ENCODE assay signal across 16 mouse cellular contexts in genomic region chr11:118297967-118298366, GRCm38 (mm10). TPM values are rescaled to one million over a fixed set of nuclear protein-coding genes. Genes with fewer than 3 reads are reported as not detected.
DNase-seq lines count a peak whose midpoint lies in the region; ATAC-seq and TF ChIP-seq lines count a peak whose summit lies in the region.
"Had no signal": no experiment of that assay in that cellular context is flagged by ENCODE, and none has a peak within 500 bp of the region (broad histone marks: within the 10 kb centered on the region; RNA-seq: fewer than 3 reads in every experiment).

No protein-coding gene starts in this region.

- intact Hi-C loops in gastrocnemius, adult 2 months (cut with DNase I) = no loop called here

- TF ChIP-seq EP300 in lung, postnatal 0 days (IDR thresholded peaks at IDR 0.05) = no peak

- H3K9me3 ChIP-seq in lung, postnatal 0 days (ENCODE audit: low read length) = no peaks in the 10 kb centered on the region
- H3K9me3 ChIP-seq in neural tube, embryonic 15.5 days (replicated peaks) = no peaks in the 10 kb centered on the region
- H3K9me3 ChIP-seq: forebrain, embryonic 15.5 days; heart, embryonic 13.5 days; hindbrain, embryonic 10.5 days; limb, embryonic 13.5 days; midbrain, embryonic 13.5 days had no signal

- ATAC-seq in lung, postnatal 0 days = no peak
- ATAC-seq in megakaryocyte progenitor cell, adult 5-6 weeks (replicated peaks; ENCODE audit: poor library complexity) = 0 out of 2 replicates have a peak, but pooled peaks have one; percentile 31
- ATAC-seq in neural tube, embryonic 15.5 days (ENCODE audit: low FRiP score) = no peak
- ATAC-seq: forebrain, embryonic 15.5 days; midbrain, embryonic 13.5 days had no signal

- no peaks in the 10 kb centered on the region for H3K4me1 ChIP-seq in lung, postnatal 0 days (ENCODE audit: insufficient read depth, low read depth, low read length)
- no peaks in the 10 kb centered on the region for H3K4me1 ChIP-seq in neural tube, embryonic 15.5 days
- H3K4me1 ChIP-seq: forebrain, embryonic 15.5 days; heart, embryonic 13.5 days; hindbrain, embryonic 10.5 days; limb, embryonic 13.5 days had no signal

- TF ChIP-seq CTCF in gastrocnemius, adult 2 months (IDR thresholded peaks at IDR 0.05) = no peak
- peak; percentile 45 for TF ChIP-seq CTCF in lung, postnatal 0 days (IDR thresholded peaks at IDR 0.05)

- peak; percentile 11 for DNase-seq in gastrocnemius, adult 2 months
- DNase-seq in gastrocnemius, adult 8-10 months (ENCODE audit: low spot score in 2 of 2) = no peak
- no peak for DNase-seq in lung, postnatal 0 days (ENCODE audit: low spot score)
- no peak for DNase-seq in lung, postnatal 14 days
- DNase-seq in T-cell, adult 2 months (ENCODE audit: low spot score) = no peak
- no peak for DNase-seq in heart, adult 18-20 months
- DNase-seq: adrenal gland, postnatal 25 days; gastrocnemius, postnatal 25 days; lung, postnatal 10 days had no signal

- peaks cover 4% of the 10 kb centered on the region; the same call in 1 of the 2 replicates for H3K36me3 ChIP-seq in lung, postnatal 0 days (ENCODE audit: insufficient read depth, low read length)
- H3K36me3 ChIP-seq in neural tube, embryonic 15.5 days = peaks cover 12% of the 10 kb centered on the region; the same call in 1 of the 2 replicates

- no peak overlapping the region for H3K9ac ChIP-seq in lung, postnatal 0 days (replicated peaks; ENCODE audit: low read depth)
- H3K9ac ChIP-seq in neural tube, embryonic 15.5 days (replicated peaks) = no peak overlapping the region
- H3K9ac ChIP-seq: forebrain, embryonic 15.5 days; heart, embryonic 13.5 days; limb, embryonic 13.5 days had no signal

- H3K4me2 ChIP-seq in lung, postnatal 0 days (replicated peaks; ENCODE audit: low read depth, low read length) = no peak overlapping the region
- H3K4me2 ChIP-seq in neural tube, embryonic 15.5 days = no peak overlapping the region
- H3K4me2 ChIP-seq: forebrain, embryonic 15.5 days; heart, embryonic 13.5 days; limb, embryonic 13.5 days; midbrain, embryonic 13.5 days had no signal

- WGBS in lung, postnatal 0 days = 82% methylated on average over 3 of the region's 3 CpGs
- 85% methylated on average over 3 of the region's 3 CpGs for WGBS in neural tube, embryonic 15.5 days

- H3K27ac ChIP-seq in gastrocnemius, adult 2 months = no peak overlapping the region
- H3K27ac ChIP-seq in lung, postnatal 0 days (ENCODE audit: low read length) = no peak overlapping the region
- H3K27ac ChIP-seq in neural tube, embryonic 15.5 days (replicated peaks) = no peak overlapping the region
- H3K27ac ChIP-seq: forebrain, embryonic 15.5 days; heart, embryonic 13.5 days; hindbrain, embryonic 10.5 days; limb, embryonic 13.5 days; midbrain, embryonic 13.5 days had no signal

- H3K27me3 ChIP-seq in lung, postnatal 0 days (replicated peaks; ENCODE audit: insufficient read depth, low read length) = no peaks in the 10 kb centered on the region
- H3K27me3 ChIP-seq in neural tube, embryonic 15.5 days (replicated peaks) = no peaks in the 10 kb centered on the region
- H3K27me3 ChIP-seq: forebrain, embryonic 15.5 days; heart, embryonic 13.5 days; limb, embryonic 13.5 days; midbrain, embryonic 13.5 days had no signal

- no peak overlapping the region for H3K4me3 ChIP-seq in gastrocnemius, adult 2 months
- H3K4me3 ChIP-seq in lung, postnatal 0 days (ENCODE audit: low read depth, low read length) = no peak overlapping the region
- no peak overlapping the region for H3K4me3 ChIP-seq in neural tube, embryonic 15.5 days (replicated peaks)
- H3K4me3 ChIP-seq: forebrain, embryonic 15.5 days; heart, embryonic 13.5 days; hindbrain, embryonic 10.5 days; limb, embryonic 13.5 days; midbrain, embryonic 13.5 days had no signal

RNA-seq across cellular contexts. Expression of gene Usp36, which starts 7.9 kb away (rescaled TPM):
- 10 to 100 TPM; 15.7 to 17.4 TPM for total RNA-seq in gastrocnemius, adult 2 months (2021)
- 10 to 100 TPM; 13.1 to 16.7 (median 14.8) TPM for total RNA-seq in gastrocnemius, adult 8-10 months (2022)
- 10.5 and 11.8 TPM in 2 replicates for polyA plus RNA-seq in lung, postnatal 0 days (2015; fragmentation: Nextera tagmentation; extraction: Ambion mirVana)
- total RNA-seq in megakaryocyte progenitor cell, adult 5-6 weeks (2015) = 19.1 and 23.7 TPM in 2 replicates
- total RNA-seq in megakaryocyte progenitor cell, adult 5-6 weeks (2017) = 11.7 and 14.1 TPM in 2 replicates
- 10 to 100 TPM; 12.3 to 12.4 TPM for total RNA-seq in heart, adult 18-20 months (2021)
- polyA plus RNA-seq in neural tube, embryonic 15.5 days (2015; fragmentation: Nextera tagmentation; extraction: Ambion mirVana) = 17.5 and 19.5 TPM in 2 replicates

RNA-seq across cellular contexts. Expression of gene Cep295nl, which starts 44.3 kb away (rescaled TPM):
- total RNA-seq in gastrocnemius, adult 2 months (2021) = 1 to 10 TPM; 1.0 to 1.1 TPM
- total RNA-seq in gastrocnemius, adult 8-10 months (2022) = 1 to 10 TPM in 1 of 4 experiments, under 1 TPM in 3; 0.41 to 1.0 (median 0.94) TPM
- 0.44 and 0.88 TPM in 2 replicates for polyA plus RNA-seq in lung, postnatal 0 days (2015; fragmentation: Nextera tagmentation; extraction: Ambion mirVana)
- 0.22 TPM in 1 of 2 replicates, not detected in the other for total RNA-seq in megakaryocyte progenitor cell, adult 5-6 weeks (2015)
- total RNA-seq in megakaryocyte progenitor cell, adult 5-6 weeks (2017) = 0.54 TPM in 1 of 2 replicates, not detected in the other
- total RNA-seq in heart, adult 18-20 months (2021) = under 1 TPM; 0.39 to 0.42 TPM
- polyA plus RNA-seq in neural tube, embryonic 15.5 days (2015; fragmentation: Nextera tagmentation; extraction: Ambion mirVana) = 0.18 and 0.37 TPM in 2 replicates
- polyA plus RNA-seq: forebrain, embryonic 15.5 days had no signal

RNA-seq across cellular contexts. Expression of gene Cyth1, which starts 49.6 kb away (rescaled TPM):
- 10 to 100 TPM; 28.6 to 49.6 TPM for total RNA-seq in gastrocnemius, adult 2 months (2021)
- total RNA-seq in gastrocnemius, adult 8-10 months (2022) = 10 to 100 TPM; 26.6 to 38.4 (median 30.2) TPM
- 19.4 and 19.5 TPM in 2 replicates for polyA plus RNA-seq in lung, postnatal 0 days (2015; fragmentation: Nextera tagmentation; extraction: Ambion mirVana)
- total RNA-seq in megakaryocyte progenitor cell, adult 5-6 weeks (2015) = 12.3 and 15.1 TPM in 2 replicates
- total RNA-seq in megakaryocyte progenitor cell, adult 5-6 weeks (2017) = 45.5 and 56.3 TPM in 2 replicates
- total RNA-seq in heart, adult 18-20 months (2021) = 10 to 100 TPM; 54.1 to 63.2 TPM
- 22.5 and 24.8 TPM in 2 replicates for polyA plus RNA-seq in neural tube, embryonic 15.5 days (2015; fragmentation: Nextera tagmentation; extraction: Ambion mirVana)

RNA-seq across cellular contexts. Expression of gene Timp2, which starts 57.6 kb away (rescaled TPM):
- total RNA-seq in gastrocnemius, adult 2 months (2021) = 100 to 1,000 TPM in 1 of 2 experiments, 10 to 100 TPM in 1; 70.1 to 115 TPM
- 10 to 100 TPM; 41.0 to 82.5 (median 52.4) TPM for total RNA-seq in gastrocnemius, adult 8-10 months (2022)
- 105 and 107 TPM in 2 replicates for polyA plus RNA-seq in lung, postnatal 0 days (2015; fragmentation: Nextera tagmentation; extraction: Ambion mirVana)
- total RNA-seq in megakaryocyte progenitor cell, adult 5-6 weeks (2015) = 7.4 and 9.5 TPM in 2 replicates
- total RNA-seq in megakaryocyte progenitor cell, adult 5-6 weeks (2017) = 9.7 and 10.1 TPM in 2 replicates
- total RNA-seq in heart, adult 18-20 months (2021) = 100 to 1,000 TPM in 1 of 2 experiments, 10 to 100 TPM in 1; 75.0 to 102 TPM
- polyA plus RNA-seq in neural tube, embryonic 15.5 days (2015; fragmentation: Nextera tagmentation; extraction: Ambion mirVana) = 84.6 and 86.6 TPM in 2 replicates
